ENCODE assay signal across 15 mouse cellular contexts in the genomic region with DNA sequence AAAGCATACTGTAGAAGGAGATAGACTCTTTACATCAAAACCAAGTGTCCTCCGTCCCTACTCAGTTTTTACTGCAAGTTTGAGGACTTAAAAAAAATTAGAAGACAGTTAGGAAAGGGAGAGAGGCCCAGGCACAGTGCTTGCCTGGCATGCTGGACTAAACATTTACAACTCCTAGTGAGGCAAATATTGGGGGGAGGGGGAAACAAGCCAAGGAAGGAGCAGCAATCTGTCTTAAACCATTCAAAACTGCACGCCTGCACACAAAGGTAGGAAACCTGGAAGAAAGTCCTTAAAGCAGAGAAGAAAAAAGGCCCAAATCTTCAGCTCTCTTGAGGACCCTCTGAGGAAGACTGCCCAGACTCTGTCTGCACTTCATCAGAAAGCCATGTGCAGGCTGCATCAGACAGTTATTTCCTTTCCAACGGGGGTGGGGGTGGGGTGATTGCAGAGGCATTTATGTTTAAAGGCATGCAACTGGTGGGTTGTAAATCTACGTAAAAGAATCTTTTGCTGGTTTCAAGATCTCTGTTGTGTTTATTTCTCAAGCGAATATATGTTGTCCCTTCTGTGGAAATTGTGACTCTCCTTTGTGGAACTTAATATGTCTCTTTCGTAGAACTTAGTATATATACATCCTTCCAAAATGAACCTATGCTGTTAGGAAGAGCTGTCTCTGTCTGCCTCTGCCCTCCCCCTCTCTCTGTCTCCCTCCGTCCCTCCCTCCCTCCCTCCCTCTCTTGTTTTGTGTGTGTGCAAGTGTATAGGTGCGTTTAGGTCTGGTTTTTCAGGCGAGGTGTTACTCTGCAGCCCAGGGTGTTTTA. TPM values are rescaled to one million over a fixed set of nuclear protein-coding genes. Genes with fewer than 3 reads are reported as not detected.
DNase-seq lines count a peak whose midpoint lies in the region; ATAC-seq and TF ChIP-seq lines count a peak whose summit lies in the region.
"Had no signal": no experiment of that assay in that cellular context is flagged by ENCODE, and none has a peak within 500 bp of the region (broad histone marks: within the 10 kb centered on the region; RNA-seq: fewer than 3 reads in every experiment).

No protein-coding gene starts in this region.

- H3K4me2 ChIP-seq in kidney, postnatal 0 days (ENCODE audit: low read length): no peak overlapping the region
- H3K4me2 ChIP-seq in embryonic facial prominence, embryonic 12.5 days (replicated peaks): no peak overlapping the region
- peak overlapping the region; percentile 9; the same call in 1 of the 2 replicates for H3K4me2 ChIP-seq in limb, embryonic 12.5 days
- H3K4me2 ChIP-seq: liver, embryonic 12.5 days; midbrain, embryonic 13.5 days had no signal

- H3K27me3 ChIP-seq in kidney, postnatal 0 days (ENCODE audit: insufficient read depth, low read length): no peaks in the 10 kb centered on the region
- no peaks in the 10 kb centered on the region for H3K27me3 ChIP-seq in embryonic facial prominence, embryonic 12.5 days
- no peaks in the 10 kb centered on the region for H3K27me3 ChIP-seq in limb, embryonic 12.5 days
- H3K27me3 ChIP-seq: liver, embryonic 12.5 days; midbrain, embryonic 13.5 days had no signal

- no peak overlapping the region for H3K9ac ChIP-seq in kidney, postnatal 0 days (ENCODE audit: low read depth, low read length)
- no peak overlapping the region for H3K9ac ChIP-seq in embryonic facial prominence, embryonic 12.5 days
- no peak overlapping the region for H3K9ac ChIP-seq in limb, embryonic 12.5 days (replicated peaks)
- H3K9ac ChIP-seq: liver, embryonic 12.5 days; midbrain, embryonic 13.5 days had no signal

- H3K4me3 ChIP-seq in kidney, postnatal 0 days (replicated peaks; ENCODE audit: low read depth, low read length): no peak overlapping the region
- no peak overlapping the region for H3K4me3 ChIP-seq in embryonic facial prominence, embryonic 12.5 days
- no peak overlapping the region for H3K4me3 ChIP-seq in limb, embryonic 12.5 days (replicated peaks)
- H3K4me3 ChIP-seq: layer of hippocampus, adult 2 months; liver, embryonic 12.5 days; midbrain, embryonic 13.5 days had no signal

- no peak for ATAC-seq in kidney, postnatal 0 days (replicated peaks; ENCODE audit: low FRiP score, low read depth)
- 0 out of 2 replicates have a peak, but pooled peaks have one; percentile 55 for ATAC-seq in embryonic facial prominence, embryonic 12.5 days (ENCODE audit: insufficient number of reproducible peaks, insufficient read depth, low FRiP score, low TSS enrichment)
- ATAC-seq in limb, embryonic 12.5 days (ENCODE audit: insufficient number of reproducible peaks, insufficient read depth, low FRiP score, low TSS enrichment, low read depth): peak; percentile 57
- ATAC-seq: forebrain, embryonic 14.5 days; liver, embryonic 12.5 days; midbrain, embryonic 13.5 days had no signal

- no peak for TF ChIP-seq CTCF in kidney, postnatal 0 days (IDR thresholded peaks at IDR 0.05; ENCODE audit: low read depth)

- no peaks in the 10 kb centered on the region for H3K36me3 ChIP-seq in kidney, postnatal 0 days (ENCODE audit: insufficient read depth, low read length)
- no peaks in the 10 kb centered on the region for H3K36me3 ChIP-seq in embryonic facial prominence, embryonic 12.5 days
- H3K36me3 ChIP-seq in limb, embryonic 12.5 days: no peaks in the 10 kb centered on the region
- H3K36me3 ChIP-seq: liver, embryonic 12.5 days; midbrain, embryonic 13.5 days had no signal

- peak overlapping the region; percentile 71 for H3K27ac ChIP-seq in kidney, postnatal 0 days
- peak overlapping the region; percentile 52 for H3K27ac ChIP-seq in embryonic facial prominence, embryonic 12.5 days
- peak overlapping the region; percentile 82 for H3K27ac ChIP-seq in limb, embryonic 12.5 days
- H3K27ac ChIP-seq: layer of hippocampus, adult 2 months; liver, embryonic 12.5 days; midbrain, embryonic 13.5 days had no signal

- DNase-seq in kidney, postnatal 0 days (ENCODE audit: low spot score): peak; percentile 75
- no peak for DNase-seq in kidney, adult 8-10 months
- DNase-seq in NIH3T3 (ENCODE audit: low read depth): peak; percentile 53
- no peak for DNase-seq in cerebellum, postnatal 36 days
- no peak for DNase-seq in left cerebral cortex, adult 9 months (ENCODE audit: low spot score in 2 of 2)
- no peak for DNase-seq in right cerebral cortex, adult 2 months (ENCODE audit: low spot score in 2 of 2)
- DNase-seq: adrenal gland, postnatal 10 days; cerebellum, adult 8-10 months; thymus, postnatal 36 days had no signal

- H3K4me1 ChIP-seq in kidney, postnatal 0 days (replicated peaks; ENCODE audit: insufficient read depth, low read length): peaks cover 8% of the 10 kb centered on the region; the same call in 1 of the 2 replicates
- H3K4me1 ChIP-seq in embryonic facial prominence, embryonic 12.5 days: peaks cover 13% of the 10 kb centered on the region; the same call in 1 of the 2 replicates
- H3K4me1 ChIP-seq in limb, embryonic 12.5 days (replicated peaks): peaks cover 26% of the 10 kb centered on the region
- H3K4me1 ChIP-seq: liver, embryonic 12.5 days had no signal

- no peaks in the 10 kb centered on the region for H3K9me3 ChIP-seq in kidney, postnatal 0 days (replicated peaks; ENCODE audit: low read length)
- no peaks in the 10 kb centered on the region for H3K9me3 ChIP-seq in embryonic facial prominence, embryonic 12.5 days
- H3K9me3 ChIP-seq in limb, embryonic 12.5 days: peaks cover 13% of the 10 kb centered on the region
- H3K9me3 ChIP-seq: liver, embryonic 12.5 days; midbrain, embryonic 13.5 days had no signal

- 43% methylated on average over 9 of the region's 9 CpGs for WGBS in kidney, postnatal 0 days
- WGBS in embryonic facial prominence, embryonic 12.5 days: 41% methylated on average over 9 of the region's 9 CpGs
- WGBS in limb, embryonic 12.5 days: 34% methylated on average over 9 of the region's 9 CpGs

RNA-seq across cellular contexts. Expression of gene Zfr, which starts 49.0 kb away (rescaled TPM):
- polyA plus RNA-seq in kidney, postnatal 0 days (2015; fragmentation: Nextera tagmentation; extraction: Ambion mirVana): 72.0 and 77.3 TPM in 2 replicates
- 115 and 118 TPM in 2 replicates for polyA plus RNA-seq in embryonic facial prominence, embryonic 12.5 days (2016; fragmentation: Nextera tagmentation; extraction: Ambion mirVana)
- polyA plus RNA-seq in limb, embryonic 12.5 days (2016; fragmentation: Nextera tagmentation; extraction: Ambion mirVana): 113 and 121 TPM in 2 replicates

Comparison
In these comparisons a context has a peak if more than half of its experiments do, and no peak if none do; other contexts are left out.
1. DNase-seq: peak in kidney, postnatal 0 days (single experiment) and NIH3T3 (single experiment); none in kidney, adult 8-10 months (0 of 2), cerebellum, postnatal 36 days (0 of 2), left cerebral cortex, adult 9 months (0 of 2) and right cerebral cortex, adult 2 months (0 of 2).
2. Peak in every context shown above with its lines, with median percentiles within 50 percentile points of each other: H3K27ac ChIP-seq.